Mouse (Mus musculus): ENCODE results near the gene Prf1. TPM values are rescaled to one million over a fixed set of nuclear protein-coding genes. Genes with fewer than 3 reads are reported as not detected.

Gene Prf1
- polyA plus RNA-seq, 1 experiment from 2014 or later, result not detected

DNA sequence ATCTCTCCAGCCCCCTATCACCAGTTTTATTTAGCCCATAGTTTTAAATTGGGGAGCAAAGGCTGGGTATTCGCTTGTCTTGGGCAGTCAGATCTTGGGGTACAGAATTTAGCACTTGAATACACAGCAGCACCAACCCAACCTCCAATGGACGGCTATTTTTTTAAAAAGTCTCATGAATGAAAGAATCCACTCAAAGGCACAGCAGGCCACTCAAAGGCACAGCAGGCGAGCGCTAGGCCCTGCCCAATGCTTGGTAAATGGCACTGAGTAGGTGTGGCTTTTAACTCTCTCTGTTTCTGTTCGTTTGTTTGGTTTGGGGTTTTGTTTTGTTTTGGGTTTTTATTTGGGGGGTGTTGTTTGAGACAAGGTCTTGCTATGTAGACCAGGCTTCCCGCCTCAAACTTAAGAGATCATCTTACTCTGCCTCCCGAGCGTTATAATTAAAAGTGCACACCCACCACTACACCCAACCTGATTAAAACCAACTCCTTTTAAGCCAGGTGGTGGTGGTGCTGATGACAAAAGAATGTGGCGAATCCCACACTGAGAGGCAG is 17.8 kb downstream of the Prf1 start:
- no peak overlapping the region for H3K4me3 ChIP-seq
- no peak overlapping the region for H3K9ac ChIP-seq
- peaks cover 35% of the 10 kb centered on the region for H3K4me1 ChIP-seq
- no peak overlapping the region for H3K27ac ChIP-seq (replicated peaks)
- H3K4me2 ChIP-seq, result no peak overlapping the region
- 68% methylated on average over 9 of the region's 9 CpGs for WGBS
- peaks cover 21% of the 10 kb centered on the region for H3K36me3 ChIP-seq
- no peaks in the 10 kb centered on the region for H3K27me3 ChIP-seq (replicated peaks)
- no peaks in the 10 kb centered on the region for H3K9me3 ChIP-seq
- no peak for ATAC-seq (ENCODE audit: extremely low read depth, insufficient number of reproducible peaks, low FRiP score, low TSS enrichment)

DNA sequence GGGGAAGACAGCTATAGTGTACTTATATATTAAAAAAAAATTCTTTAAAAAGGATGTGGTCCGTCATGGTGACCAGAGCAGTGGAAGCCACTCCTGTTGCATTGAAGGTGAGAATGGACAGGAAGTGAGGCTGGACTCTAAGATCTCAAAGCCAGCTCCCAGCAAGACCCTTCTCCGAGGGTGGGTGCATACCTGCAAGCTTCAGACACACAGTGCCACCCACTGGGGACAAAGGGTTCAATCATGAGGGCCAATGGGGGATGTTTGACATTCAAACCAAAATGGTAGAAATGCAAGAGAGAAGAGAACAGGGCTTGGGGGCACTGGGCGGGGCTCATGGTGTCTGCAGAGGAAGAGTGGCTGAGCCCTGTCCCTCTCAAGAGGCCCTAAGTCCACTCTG is 20.9 kb downstream of the Prf1 start:
- 80% methylated on average over 3 of the region's 3 CpGs for WGBS
- H3K27me3 ChIP-seq (replicated peaks), result no peaks in the 10 kb centered on the region
- H3K9me3 ChIP-seq, result no peaks in the 10 kb centered on the region
- H3K9ac ChIP-seq, result no peak overlapping the region
- no peak overlapping the region for H3K4me3 ChIP-seq
- no peak overlapping the region for H3K4me2 ChIP-seq
- no peak overlapping the region for H3K27ac ChIP-seq (replicated peaks)
- H3K4me1 ChIP-seq, result peaks cover 16% of the 10 kb centered on the region
- peaks cover 52% of the 10 kb centered on the region for H3K36me3 ChIP-seq
- no peak for ATAC-seq (ENCODE audit: extremely low read depth, insufficient number of reproducible peaks, low FRiP score, low TSS enrichment)

DNA sequence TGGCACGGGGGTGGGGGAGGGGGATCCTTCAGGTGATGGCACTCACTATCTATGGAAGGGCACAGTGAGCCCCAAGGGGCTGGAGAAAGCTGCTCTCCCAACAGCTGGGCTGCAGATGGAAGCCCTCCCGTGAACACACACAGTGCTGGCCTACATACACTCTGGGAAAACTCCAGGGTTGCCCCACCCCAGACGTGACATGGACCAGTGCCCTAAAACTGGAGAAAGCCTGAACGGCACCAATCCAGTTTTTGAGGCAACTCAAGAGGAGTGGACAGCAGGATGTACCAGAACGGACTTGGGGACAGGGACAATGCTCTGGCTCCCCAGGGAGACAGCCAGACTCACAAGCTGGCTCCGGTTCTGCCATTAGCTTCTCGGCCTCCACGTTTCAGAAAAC is 27.1 kb downstream of the Prf1 start:
- no peak for ATAC-seq (ENCODE audit: extremely low read depth, insufficient number of reproducible peaks, low FRiP score, low TSS enrichment)
- Histone ChIP-seq H3K9me3 (no peaks in the 10 kb centered on the region), H3K4me2 (no peak overlapping the region), H3K36me3 (peaks cover 46% of the 10 kb centered on the region), H3K4me3 (no peak overlapping the region), H3K27me3 (replicated peaks) (no peaks in the 10 kb centered on the region), H3K27ac (replicated peaks) (no peak overlapping the region), H3K9ac (no peak overlapping the region), H3K4me1 (peaks cover 33% of the 10 kb centered on the region)
- 72% methylated on average over 8 of the region's 8 CpGs for WGBS

DNA sequence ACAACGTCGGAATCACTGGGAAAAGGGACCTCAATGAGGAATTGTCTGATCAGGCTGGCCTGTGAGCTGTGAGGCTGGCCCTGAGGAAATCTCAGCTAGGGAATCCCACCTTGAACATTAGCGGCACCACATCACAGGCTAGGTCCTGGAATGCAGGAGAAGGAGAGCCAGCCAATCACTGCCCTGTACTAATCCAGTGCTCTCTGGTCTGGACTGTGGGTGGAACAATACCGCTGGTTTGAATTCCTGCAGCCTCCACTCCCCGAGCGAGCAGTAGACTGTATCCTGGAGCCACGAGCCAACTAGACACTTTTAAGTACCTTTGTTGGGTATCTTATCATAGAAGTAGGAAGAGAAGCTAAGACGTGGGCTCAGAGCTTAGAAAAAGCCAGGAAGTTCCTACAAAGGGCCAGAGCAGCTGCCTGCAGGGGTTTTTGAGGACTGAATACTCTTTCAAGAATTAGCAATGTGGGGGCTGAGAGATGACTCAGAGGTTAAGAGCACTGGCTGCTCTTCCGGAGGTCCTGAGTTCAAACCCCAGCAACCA is 28.2 kb downstream of the Prf1 start:
- peaks cover 33% of the 10 kb centered on the region for H3K4me1 ChIP-seq
- H3K4me2 ChIP-seq, result no peak overlapping the region
- ATAC-seq (ENCODE audit: extremely low read depth, insufficient number of reproducible peaks, low FRiP score, low TSS enrichment), result no peak
- no peak overlapping the region for H3K4me3 ChIP-seq
- no peaks in the 10 kb centered on the region for H3K27me3 ChIP-seq (replicated peaks)
- peak overlapping the region; percentile 44; the same call in 1 of the 2 replicates for H3K9ac ChIP-seq
- peak overlapping the region; percentile 71 for H3K27ac ChIP-seq (replicated peaks)
- H3K36me3 ChIP-seq, result peaks cover 34% of the 10 kb centered on the region
- no peaks in the 10 kb centered on the region for H3K9me3 ChIP-seq
- WGBS, result 28% methylated on average over 9 of the region's 9 CpGs

DNA sequence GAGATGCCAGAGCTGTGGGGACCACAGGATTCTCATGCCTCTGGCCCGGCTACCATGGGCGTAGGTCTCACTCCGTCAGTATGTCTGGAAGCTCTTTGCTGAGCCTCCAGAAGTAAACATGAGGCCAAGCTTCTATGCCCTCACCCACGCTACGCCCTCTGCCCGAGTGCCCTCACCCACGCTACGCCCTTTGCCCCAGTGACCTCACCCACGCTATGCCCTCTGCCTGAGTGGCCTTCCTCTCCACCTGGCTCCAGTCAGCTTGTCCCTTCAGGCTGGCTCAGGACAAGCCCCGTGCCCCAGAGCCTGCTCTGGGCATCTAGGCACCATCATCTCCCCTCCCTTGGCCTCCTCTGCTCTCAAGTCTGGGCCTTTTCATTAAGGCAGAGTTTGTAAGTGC is 29.9 kb downstream of the Prf1 start:
- Histone ChIP-seq H3K36me3 (peaks cover 21% of the 10 kb centered on the region), H3K4me3 (no peak overlapping the region), H3K27ac (replicated peaks) (peak overlapping the region; percentile 78), H3K4me1 (peaks cover 33% of the 10 kb centered on the region), H3K9ac (peak overlapping the region; percentile 66), H3K27me3 (replicated peaks) (no peaks in the 10 kb centered on the region), H3K9me3 (no peaks in the 10 kb centered on the region), H3K4me2 (no peak overlapping the region)
- ATAC-seq (ENCODE audit: extremely low read depth, insufficient number of reproducible peaks, low FRiP score, low TSS enrichment), result no peak
- WGBS, result 64% methylated on average over 10 of the region's 10 CpGs

DNA sequence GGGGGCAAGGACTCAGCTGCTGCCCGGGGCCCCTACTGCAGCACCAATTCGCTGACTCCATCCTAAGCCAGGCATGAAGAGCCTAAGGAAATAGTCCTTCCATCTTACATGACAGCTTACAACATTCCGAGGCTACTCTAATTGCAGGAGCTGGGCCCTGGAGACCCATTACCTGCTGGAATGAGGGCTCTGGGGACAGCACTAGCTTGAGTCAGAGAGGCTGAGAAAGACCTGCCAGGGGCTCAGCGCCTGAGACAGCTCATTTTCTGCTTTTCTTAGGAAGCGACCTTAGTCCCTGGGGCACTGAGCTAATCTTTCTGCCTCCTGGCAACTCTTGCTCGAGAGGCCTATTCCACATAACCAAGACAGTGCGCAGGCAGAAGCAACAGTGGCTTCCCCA is 31.3 kb downstream of the Prf1 start:
- Histone ChIP-seq H3K4me2 (no peak overlapping the region), H3K4me3 (no peak overlapping the region), H3K27ac (replicated peaks) (no peak overlapping the region), H3K4me1 (peaks cover 33% of the 10 kb centered on the region), H3K36me3 (peaks cover 20% of the 10 kb centered on the region), H3K27me3 (replicated peaks) (no peaks in the 10 kb centered on the region), H3K9me3 (no peaks in the 10 kb centered on the region), H3K9ac (peak overlapping the region; percentile 33; the same call in 1 of the 2 replicates)
- ATAC-seq (ENCODE audit: extremely low read depth, insufficient number of reproducible peaks, low FRiP score, low TSS enrichment), result no peak
- WGBS, result 64% methylated on average over 7 of the region's 7 CpGs

DNA sequence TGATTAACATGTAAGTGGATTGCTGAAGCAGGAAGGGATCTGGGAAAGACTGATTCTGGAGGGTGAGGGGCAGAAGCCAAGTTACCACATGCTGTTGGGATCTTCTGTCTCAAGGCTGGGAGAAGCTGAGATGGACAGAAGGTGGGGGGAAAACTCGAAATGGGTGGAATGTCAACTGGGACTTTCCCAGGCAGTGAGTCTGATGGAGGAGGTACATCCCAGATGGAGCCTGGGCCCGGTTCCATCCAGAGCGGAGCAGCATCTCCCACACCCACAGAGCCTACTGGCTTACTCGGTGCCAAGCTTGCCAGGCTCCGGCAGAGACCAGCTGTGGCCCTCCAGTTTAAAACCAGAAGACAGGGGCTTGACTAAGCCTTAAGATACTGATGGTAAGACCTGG is 33.4 kb downstream of the Prf1 start:
- 0 out of 2 replicates have a peak overlapping the region, but pooled peaks have one; percentile 25 for H3K9ac ChIP-seq
- H3K4me2 ChIP-seq, result no peak overlapping the region
- H3K4me3 ChIP-seq, result no peak overlapping the region
- H3K27me3 ChIP-seq (replicated peaks), result no peaks in the 10 kb centered on the region
- no peaks in the 10 kb centered on the region for H3K9me3 ChIP-seq
- H3K4me1 ChIP-seq, result peaks cover 26% of the 10 kb centered on the region
- 76% methylated on average over 5 of the region's 5 CpGs for WGBS
- H3K27ac ChIP-seq (replicated peaks), result no peak overlapping the region
- ATAC-seq (ENCODE audit: extremely low read depth, insufficient number of reproducible peaks, low FRiP score, low TSS enrichment), result no peak
- H3K36me3 ChIP-seq, result peaks cover 32% of the 10 kb centered on the region

DNA sequence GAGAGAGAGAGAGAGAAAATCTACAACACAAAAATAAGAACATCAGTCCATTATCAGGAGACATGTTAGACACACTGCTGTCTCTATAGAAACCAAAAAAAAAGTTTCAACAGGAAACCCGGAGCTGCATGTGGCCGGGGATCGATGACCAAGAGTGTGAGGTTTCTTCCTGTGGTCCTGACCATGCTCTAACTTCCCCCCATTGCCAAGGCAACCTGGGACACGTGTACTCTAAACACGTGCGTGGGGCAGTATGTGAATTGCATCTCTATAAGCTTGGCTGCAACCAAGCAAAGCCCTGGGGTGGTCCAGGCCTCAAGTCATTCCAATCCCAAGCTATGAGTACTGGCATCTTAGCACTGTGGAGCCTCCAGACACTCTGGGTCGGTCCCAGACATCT is 36.9 kb downstream of the Prf1 start:
- H3K27ac ChIP-seq (replicated peaks), result no peak overlapping the region
- WGBS, result 68% methylated on average over 7 of the region's 7 CpGs
- no peak overlapping the region for H3K4me3 ChIP-seq
- peaks cover 50% of the 10 kb centered on the region for H3K36me3 ChIP-seq
- no peak for ATAC-seq (ENCODE audit: extremely low read depth, insufficient number of reproducible peaks, low FRiP score, low TSS enrichment)
- no peak overlapping the region for H3K4me2 ChIP-seq
- H3K9ac ChIP-seq, result no peak overlapping the region
- no peaks in the 10 kb centered on the region for H3K4me1 ChIP-seq
- H3K9me3 ChIP-seq, result no peaks in the 10 kb centered on the region
- no peaks in the 10 kb centered on the region for H3K27me3 ChIP-seq (replicated peaks)

DNA sequence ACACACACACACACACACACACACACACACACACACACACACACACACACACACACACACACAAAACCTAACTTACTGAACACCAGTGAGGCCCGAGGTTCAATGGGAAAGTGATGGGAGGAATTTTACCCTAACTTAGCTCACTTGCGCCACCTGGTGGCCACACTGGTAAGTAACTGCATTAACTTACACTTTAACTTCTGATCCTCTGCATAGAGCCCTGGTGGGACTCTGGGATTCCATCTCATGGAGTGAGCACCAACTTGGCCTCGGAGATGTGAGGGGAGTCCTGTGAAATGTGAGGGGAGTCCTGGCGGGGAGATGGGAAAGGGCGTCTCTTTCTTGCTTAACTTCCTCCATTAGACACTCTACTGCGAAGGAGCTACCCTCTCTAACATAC is 38.5 kb downstream of the Prf1 start:
- no peak for ATAC-seq (ENCODE audit: extremely low read depth, insufficient number of reproducible peaks, low FRiP score, low TSS enrichment)
- 26% methylated on average over 6 of the region's 6 CpGs for WGBS
- H3K27ac ChIP-seq (replicated peaks), result no peak overlapping the region

DNA sequence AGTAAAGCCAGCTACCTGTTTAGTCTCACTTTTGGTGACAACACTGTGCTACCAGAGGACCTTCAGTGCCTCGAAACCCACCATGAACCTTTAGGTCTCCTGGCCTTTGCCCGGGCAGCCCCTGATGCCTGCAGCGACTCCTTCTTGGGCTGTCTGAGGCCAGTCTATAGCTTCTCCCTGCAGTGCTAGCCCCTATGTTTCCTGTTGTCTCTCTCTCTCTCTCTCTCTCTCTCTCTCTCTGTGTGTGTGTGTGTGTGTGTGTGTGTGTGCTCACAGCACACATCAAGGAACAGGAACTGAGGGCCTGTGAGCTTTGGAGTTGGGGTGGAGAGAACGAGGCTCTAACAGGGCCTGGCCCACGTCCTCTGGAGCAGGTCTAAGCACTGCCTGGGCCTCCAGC is 39.0 kb downstream of the Prf1 start:
- Histone ChIP-seq H3K4me3 (no peak overlapping the region), H3K4me2 (no peak overlapping the region), H3K9ac (no peak overlapping the region), H3K36me3 (peaks cover 69% of the 10 kb centered on the region), H3K27ac (replicated peaks) (no peak overlapping the region), H3K9me3 (no peaks in the 10 kb centered on the region), H3K4me1 (no peaks in the 10 kb centered on the region), H3K27me3 (replicated peaks) (no peaks in the 10 kb centered on the region)
- ATAC-seq (ENCODE audit: extremely low read depth, insufficient number of reproducible peaks, low FRiP score, low TSS enrichment), result no peak
- 78% methylated on average over 5 of the region's 5 CpGs for WGBS

More for the DNA sequence above, 38.5 kb downstream of the Prf1 start:
- Histone ChIP-seq H3K4me1 (no peaks in the 10 kb centered on the region), H3K9ac (no peak overlapping the region), H3K4me2 (no peak overlapping the region), H3K36me3 (peaks cover 66% of the 10 kb centered on the region), H3K27me3 (replicated peaks) (no peaks in the 10 kb centered on the region), H3K9me3 (no peaks in the 10 kb centered on the region), H3K4me3 (no peak overlapping the region)

DNA sequence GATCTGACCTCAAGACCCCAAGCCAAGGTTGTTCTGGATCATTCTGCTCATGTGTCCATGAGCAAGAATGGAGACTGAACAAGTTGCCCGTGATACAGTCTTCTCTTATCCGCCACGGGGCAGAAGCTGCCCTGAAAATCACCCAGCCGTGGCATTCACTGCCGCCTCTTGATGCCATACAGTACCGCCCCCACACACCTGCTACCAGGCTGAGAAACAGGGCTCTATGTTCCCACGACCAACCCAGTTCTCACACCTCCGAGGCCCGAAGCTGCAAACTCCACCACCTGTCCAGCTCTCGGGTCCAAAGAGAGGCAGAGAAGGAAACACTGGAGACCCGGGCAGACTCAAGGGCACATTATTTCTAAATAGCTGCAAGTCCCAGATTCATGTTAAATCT is 40.0 kb downstream of the Prf1 start:
- Histone ChIP-seq H3K9me3 (no peaks in the 10 kb centered on the region), H3K4me1 (no peaks in the 10 kb centered on the region), H3K36me3 (peaks cover 75% of the 10 kb centered on the region), H3K27ac (replicated peaks) (no peak overlapping the region), H3K9ac (no peak overlapping the region), H3K4me2 (no peak overlapping the region), H3K27me3 (replicated peaks) (no peaks in the 10 kb centered on the region), H3K4me3 (no peak overlapping the region)
- ATAC-seq (ENCODE audit: extremely low read depth, insufficient number of reproducible peaks, low FRiP score, low TSS enrichment), result no peak
- WGBS, result 85% methylated on average over 11 of the region's 11 CpGs

DNA sequence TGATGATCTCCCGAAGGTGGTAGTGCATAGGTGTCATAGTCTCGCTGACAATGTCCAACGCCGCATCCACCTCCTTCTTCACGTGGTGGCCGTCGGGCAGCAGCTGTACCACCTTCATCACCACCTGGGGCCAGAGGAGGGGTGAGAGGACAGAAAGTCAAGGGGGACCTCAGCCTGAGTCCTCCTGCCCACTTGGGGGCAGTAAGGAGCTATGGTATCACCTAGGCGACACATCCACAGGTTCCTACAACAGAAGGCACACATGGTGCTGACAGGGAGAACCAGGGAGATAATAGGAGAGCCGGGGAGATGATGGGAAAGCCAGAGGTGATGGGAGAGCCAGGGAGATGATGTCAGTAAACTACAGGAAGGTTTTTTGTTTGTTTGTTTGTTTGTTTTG is 41.6 kb downstream of the Prf1 start:
- peaks cover 75% of the 10 kb centered on the region for H3K36me3 ChIP-seq
- no peak overlapping the region for H3K4me2 ChIP-seq
- no peak overlapping the region for H3K4me3 ChIP-seq
- H3K9ac ChIP-seq, result no peak overlapping the region
- ATAC-seq (ENCODE audit: extremely low read depth, insufficient number of reproducible peaks, low FRiP score, low TSS enrichment), result no peak
- no peaks in the 10 kb centered on the region for H3K27me3 ChIP-seq (replicated peaks)
- H3K9me3 ChIP-seq, result no peaks in the 10 kb centered on the region
- H3K27ac ChIP-seq (replicated peaks), result no peak overlapping the region
- 85% methylated on average over 9 of the region's 9 CpGs for WGBS
- 0 out of 2 replicates have a peak, but pooled peaks cover under 1% of the 10 kb centered on the region for H3K4me1 ChIP-seq

Data from heart, embryonic 13.5 days (tissue).